Mouse (Mus musculus): Measurements from ENCODE around the gene Pdhx.

- TF ChIP-seq MAFK (IDR thresholded peaks at IDR 0.05; ENCODE audit: insufficient read depth, low read depth, low read length), result no peak
- no peak for TF ChIP-seq ZNF384 (IDR thresholded peaks at IDR 0.05; ENCODE audit: low read depth, low read length)
- no peak for TF ChIP-seq ZC3H11A (IDR thresholded peaks at IDR 0.05; ENCODE audit: borderline replicate concordance, low read depth, low read length)
- TF ChIP-seq HCFC1 (IDR thresholded peaks at IDR 0.05; ENCODE audit: borderline replicate concordance, insufficient read depth, low read length), result no peak
These were observed 11.1 kb upstream of the Pdhx start for GRCm38 (mm10) chr2:103084451-103084850.

All from ES-E14 (cell line).